Mouse (Mus musculus): ENCODE data around the gene Asb16.

Asb16 gene

GRCm38 (mm10) chr11:102310768-102311695, 42.5 kb downstream of the Asb16 start:
- DNase-seq (ENCODE audit: low spot score in 2 of 2), result no peak

- DNase-seq (ENCODE audit: low spot score in 2 of 2), result no peak
Observed at GRCm38 (mm10) chr11:102311966-102312365, 43.4 kb downstream of the Asb16 start.

- DNase-seq (ENCODE audit: low spot score in 2 of 2), result no peak
Observed at GRCm38 (mm10) chr11:102312586-102312985, 44.0 kb downstream of the Asb16 start.

DNA sequence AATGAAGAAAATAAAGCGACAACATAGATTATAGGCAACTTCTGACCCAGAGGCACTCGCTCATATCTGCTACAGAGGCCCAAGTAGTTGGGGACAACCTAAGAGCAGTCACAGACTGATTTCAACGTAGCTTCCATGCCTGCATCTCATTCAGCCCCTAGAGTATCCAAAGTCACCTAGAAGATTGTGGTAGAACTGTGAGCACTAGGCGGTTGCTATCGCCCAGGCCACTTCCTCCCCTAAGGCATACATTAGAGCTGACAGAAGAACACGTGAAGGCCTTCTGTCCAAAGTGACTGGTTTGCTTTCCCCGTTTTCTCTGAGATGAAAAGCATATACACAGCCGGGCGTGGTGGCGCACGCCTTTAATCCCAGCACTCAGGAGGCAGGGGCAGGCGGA, 45.8 kb downstream of the Asb16 start:
- no peak for DNase-seq (ENCODE audit: low spot score in 2 of 2)

- no peak for DNase-seq (ENCODE audit: low spot score in 2 of 2)
Observed at GRCm38 (mm10) chr11:102315690-102316571, 47.4 kb downstream of the Asb16 start.

DNA sequence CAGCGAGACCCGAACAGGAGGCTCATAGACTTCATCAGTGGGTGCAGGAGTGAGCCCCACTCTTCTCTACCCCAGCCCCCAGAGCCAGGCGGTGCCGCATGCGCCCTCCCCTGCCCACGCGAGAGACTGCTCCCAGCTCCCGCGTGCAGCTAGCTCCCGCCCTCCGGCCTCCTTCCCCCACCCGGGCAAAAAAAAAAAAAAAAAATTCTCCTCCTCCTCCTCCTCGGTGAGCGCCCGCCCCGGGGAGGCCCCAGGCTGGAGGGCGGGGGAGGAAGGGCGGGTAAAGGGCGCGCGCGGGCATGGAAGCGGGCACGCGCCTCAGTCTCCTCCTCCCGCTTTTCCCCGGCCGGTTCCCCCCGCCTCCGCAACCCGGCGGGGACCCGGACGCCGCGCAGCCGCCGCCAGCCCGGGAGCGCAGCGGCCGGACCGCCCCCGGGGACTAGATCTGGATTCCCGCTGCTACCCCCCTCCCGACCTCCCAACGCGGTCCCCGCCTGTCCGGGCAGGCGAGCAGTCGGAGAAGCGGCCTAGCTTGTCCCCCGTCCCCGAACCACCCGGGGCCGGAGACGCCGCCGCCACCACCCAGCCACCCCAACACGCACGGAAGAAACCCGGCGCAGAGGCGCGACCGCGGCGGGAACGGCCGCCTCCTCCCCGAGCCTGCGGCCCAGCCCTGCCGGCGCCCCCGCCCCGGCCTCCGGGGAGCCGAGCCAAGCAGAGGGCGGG, 48.2 kb downstream of the Asb16 start:
- DNase-seq (ENCODE audit: low spot score in 2 of 2), result peak; percentile 90 to 93

DNA sequence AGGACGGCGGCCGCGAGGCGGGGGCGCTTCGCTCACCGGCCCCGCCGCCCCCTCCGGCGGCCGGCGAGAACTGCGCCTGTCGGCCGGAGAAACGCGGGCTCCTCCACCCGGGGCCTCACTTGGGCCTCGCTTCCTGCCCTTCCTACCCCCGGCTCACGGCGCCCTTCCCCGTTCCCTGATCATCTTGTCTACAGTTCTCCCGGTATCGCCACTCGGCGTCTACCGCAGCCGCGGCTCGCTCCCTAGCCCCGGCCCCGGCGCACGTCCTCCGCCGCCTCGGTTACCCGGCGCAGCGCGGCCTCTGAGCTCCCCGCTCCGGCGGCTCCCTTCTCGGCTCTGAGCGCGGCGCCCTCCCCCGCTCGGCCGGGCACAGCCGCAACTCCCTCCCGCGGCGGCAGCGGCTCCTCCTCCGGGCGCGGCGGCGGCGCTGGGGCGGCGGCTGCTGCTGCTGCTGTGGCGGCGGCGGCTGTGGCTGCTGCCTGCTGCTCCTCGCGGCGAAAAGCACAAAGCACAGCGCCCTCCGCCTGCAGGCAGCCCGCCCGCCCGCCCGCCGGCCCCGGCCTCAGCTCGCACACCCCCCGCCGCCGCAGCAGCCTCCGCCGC, 48.9 kb downstream of the Asb16 start:
- peak; percentile 48 to 56 for DNase-seq (ENCODE audit: low spot score in 2 of 2)

DNA sequence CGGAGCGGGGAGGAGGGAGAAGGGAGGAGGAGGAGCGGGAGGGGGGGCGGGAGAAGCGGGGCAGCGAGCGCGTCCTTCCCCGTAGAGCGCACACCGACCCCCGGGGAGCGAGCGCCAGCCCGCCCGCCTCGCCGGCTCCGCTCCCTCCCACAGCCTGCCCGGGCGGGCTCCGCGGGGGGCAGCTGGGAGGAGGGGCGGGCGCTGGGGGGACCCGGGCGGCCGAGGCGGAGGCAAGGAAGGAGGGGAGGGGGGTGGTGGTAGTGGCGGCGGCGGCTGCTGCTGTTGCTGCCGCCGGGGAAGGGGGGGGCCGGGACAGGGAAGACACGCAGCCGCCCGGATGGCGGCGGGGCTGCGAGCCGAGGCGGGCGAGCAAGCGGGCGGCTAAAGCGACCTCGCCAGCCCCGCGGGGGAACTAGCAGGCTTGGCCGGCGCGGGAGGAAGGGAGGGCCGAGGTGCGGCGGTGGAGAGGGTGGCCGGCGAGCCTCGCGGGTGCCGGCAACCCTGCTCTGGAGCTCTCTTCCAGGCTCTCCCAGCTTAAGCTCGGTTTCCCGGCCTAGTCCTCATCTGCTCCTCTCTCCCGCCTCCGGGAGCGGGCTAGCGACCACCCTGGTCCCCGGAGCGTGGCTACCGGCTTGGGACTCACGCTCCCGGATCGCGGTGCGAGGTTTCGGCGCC, 49.5 kb downstream of the Asb16 start:
- peak; percentile 74 for DNase-seq (ENCODE audit: low spot score in 2 of 2)

- peak in 1 of 2 experiments; percentile 58 for DNase-seq (ENCODE audit: low spot score in 2 of 2)
Observed at GRCm38 (mm10) chr11:102318576-102319409, 50.2 kb downstream of the Asb16 start.

GRCm38 (mm10) chr11:102319410-102319792, 50.9 kb downstream of the Asb16 start, which contains the start of gene Ubtf:
Gene Ubtf (minus strand): TSS chr11:102319742.
- DNase-seq (ENCODE audit: low spot score in 2 of 2), result peak; percentile 84 to 85

GRCm38 (mm10) chr11:102319941-102320685, 51.6 kb downstream of the Asb16 start:
- peak; percentile 89 for DNase-seq (ENCODE audit: low spot score in 2 of 2)

GRCm38 (mm10) chr11:102320686-102321005, 52.1 kb downstream of the Asb16 start:
- peak; percentile 85 to 88 for DNase-seq (ENCODE audit: low spot score in 2 of 2)

GRCm38 (mm10) chr11:102321931-102322330, 53.4 kb downstream of the Asb16 start:
- DNase-seq (ENCODE audit: low spot score in 2 of 2), result no peak

DNA sequence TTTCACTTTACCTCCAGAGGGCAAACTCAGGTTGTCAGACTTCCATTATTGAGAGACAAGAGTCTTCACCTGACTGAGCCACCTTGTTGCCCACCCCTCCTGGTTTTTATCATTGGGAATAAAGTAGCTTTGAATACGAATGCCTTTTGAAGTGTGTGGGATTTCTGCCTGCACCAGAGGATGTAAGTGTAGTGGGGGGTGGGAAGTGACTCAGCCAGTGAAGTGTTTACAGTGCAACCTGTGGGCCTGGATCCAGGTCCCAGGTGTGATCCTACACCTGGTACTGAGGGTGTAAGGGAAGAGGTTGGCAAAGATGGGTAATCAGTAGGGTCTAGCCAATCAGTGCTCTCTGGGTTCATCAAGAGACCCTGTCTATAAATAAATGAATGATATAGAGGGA, 55.0 kb downstream of the Asb16 start:
- no peak for DNase-seq (ENCODE audit: low spot score in 2 of 2)

- no peak for DNase-seq (ENCODE audit: low spot score in 2 of 2)
Observed at GRCm38 (mm10) chr11:102327250-102327649, 58.7 kb downstream of the Asb16 start.

DNA sequence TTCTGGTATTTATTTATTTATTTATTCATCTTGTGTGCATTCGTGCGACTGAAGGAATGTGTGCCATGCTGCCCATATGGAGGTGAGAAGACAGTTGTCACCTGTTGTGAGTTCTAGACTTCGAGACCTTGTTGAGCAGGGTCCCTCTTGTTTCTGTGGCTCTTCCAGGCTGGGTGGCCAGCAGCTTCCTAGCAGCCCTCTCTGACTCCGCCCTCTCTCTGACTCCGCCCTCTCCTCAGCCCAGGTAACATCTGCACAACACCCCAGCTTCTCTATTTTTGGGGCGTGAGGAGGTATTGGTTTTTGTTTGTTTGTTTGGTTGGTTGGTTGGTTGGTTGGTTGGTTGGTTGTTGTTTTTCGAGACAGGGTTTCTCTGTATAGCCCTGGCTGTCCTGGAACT, 59.3 kb downstream of the Asb16 start:
- DNase-seq (ENCODE audit: low spot score in 2 of 2), result no peak
